Mouse (Mus musculus) cerebellum, adult 8-10 months (tissue): ENCODE data around the gene 1700042G07Rik.

ENCODE experiments used
- DNase-seq: peaks from one replicate; pipeline ENCODE4 v3.0.0; 2022

The 1700042G07Rik gene

GRCm38 (mm10) chr4:116164759-116165554 is 8.2 kb upstream of the 1700042G07Rik start:
- DNase-seq = no peak

GRCm38 (mm10) chr4:116165708-116166407 is 7.3 kb upstream of the 1700042G07Rik start:
- DNase-seq = no peak

- DNase-seq = no peak
These were observed 5.8 kb upstream of the 1700042G07Rik start, which contains the start of gene Tspan1 for GRCm38 (mm10) chr4:116167404-116167803. Gene Tspan1 (minus strand): TSS chr4:116167601.

GRCm38 (mm10) chr4:116168617-116169352 is 4.4 kb upstream of the 1700042G07Rik start:
- peak; percentile 86 for DNase-seq

- no peak for DNase-seq
These were observed 3.9 kb upstream of the 1700042G07Rik start for GRCm38 (mm10) chr4:116169353-116169672.

GRCm38 (mm10) chr4:116173752-116174151 is 580 bp downstream of the 1700042G07Rik start:
- no peak for DNase-seq

GRCm38 (mm10) chr4:116174466-116175116 is 1.4 kb downstream of the 1700042G07Rik start:
- peak; percentile 79 for DNase-seq

- no peak for DNase-seq
These were observed 2.0 kb downstream of the 1700042G07Rik start for GRCm38 (mm10) chr4:116175136-116175535.

- peak; percentile 82 for DNase-seq
These were observed 2.8 kb downstream of the 1700042G07Rik start for GRCm38 (mm10) chr4:116175711-116176542.

GRCm38 (mm10) chr4:116176543-116176988 is 3.4 kb downstream of the 1700042G07Rik start:
- peak; percentile 97 for DNase-seq

- DNase-seq = peak; percentile 76
These were observed 4.0 kb downstream of the 1700042G07Rik start for GRCm38 (mm10) chr4:116177140-116177539.

- DNase-seq = no peak
These were observed 8.9 kb downstream of the 1700042G07Rik start for GRCm38 (mm10) chr4:116182079-116182478.

GRCm38 (mm10) chr4:116182745-116183144 is 9.6 kb downstream of the 1700042G07Rik start:
- peak; percentile 74 for DNase-seq

- DNase-seq = no peak
These were observed 11.9 kb downstream of the 1700042G07Rik start for GRCm38 (mm10) chr4:116185083-116185482.

GRCm38 (mm10) chr4:116192286-116192835 is 19.2 kb downstream of the 1700042G07Rik start:
- no peak for DNase-seq

GRCm38 (mm10) chr4:116193583-116194383 is 20.6 kb downstream of the 1700042G07Rik start:
- DNase-seq = no peak

GRCm38 (mm10) chr4:116198422-116198821 is 25.2 kb downstream of the 1700042G07Rik start:
- DNase-seq = no peak

- DNase-seq = no peak
These were observed 31.2 kb downstream of the 1700042G07Rik start for GRCm38 (mm10) chr4:116204422-116204821.

- DNase-seq = no peak
These were observed 33.4 kb downstream of the 1700042G07Rik start for GRCm38 (mm10) chr4:116206531-116206930.

- DNase-seq = no peak
These were observed 35.7 kb downstream of the 1700042G07Rik start for GRCm38 (mm10) chr4:116208891-116209290.
